Mouse (Mus musculus) kidney, adult 2 months (tissue): ENCODE data around the gene Mylk2.

ENCODE experiments used
- CTCF ChIP-seq: fragments of 200-500 bp; conservative IDR thresholded peaks from 2 replicates; pipeline ENCODE4 v1.5.1; 2011; ENCODE audit warnings: low read depth, mild to moderate bottlenecking, control low read depth, low read length, moderate library complexity, mixed read lengths; ENCODE audit not compliant: insufficient read depth, insufficient read length
- POLR2A ChIP-seq: fragments of 200-500 bp; IDR thresholded peaks from one replicate; pipeline ENCODE4 v1.6.1; 2011; ENCODE audit warnings: low read depth, low read length, control low read depth

DNA sequence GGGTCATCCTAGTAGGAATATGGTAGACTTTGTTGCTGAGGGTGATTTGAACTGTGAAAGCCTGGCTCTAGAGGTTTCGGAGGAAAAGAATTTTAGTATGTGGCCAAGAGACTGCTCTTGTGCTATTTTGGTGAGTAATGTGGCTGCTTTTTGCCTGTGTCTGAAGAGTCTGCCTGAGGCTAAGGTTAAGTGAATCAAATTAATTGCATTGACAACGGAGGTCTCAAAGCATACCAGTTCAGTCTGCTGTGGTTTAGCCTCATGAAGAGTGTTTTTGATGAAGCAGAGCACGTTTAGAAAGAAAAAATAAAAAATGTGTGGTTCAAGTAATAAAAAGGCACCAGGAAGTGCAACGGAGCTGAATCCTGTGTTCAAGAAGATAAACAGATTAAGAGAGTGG is 54.4 kb downstream of the Mylk2 start:
- no peak for TF ChIP-seq CTCF
- no peak for TF ChIP-seq POLR2A
